Mouse (Mus musculus) lung, postnatal 36 days (tissue): Measurements from ENCODE around the gene 1700012P22Rik.
A peak's percentile ranks its signal among the peaks of the same experiment; 100 is the strongest.

Experiments used
- DNase-seq: peaks from one replicate; pipeline ENCODE4 v3.0.0; 2022; ENCODE audit warnings: mixed read lengths

The 1700012P22Rik gene

DNA sequence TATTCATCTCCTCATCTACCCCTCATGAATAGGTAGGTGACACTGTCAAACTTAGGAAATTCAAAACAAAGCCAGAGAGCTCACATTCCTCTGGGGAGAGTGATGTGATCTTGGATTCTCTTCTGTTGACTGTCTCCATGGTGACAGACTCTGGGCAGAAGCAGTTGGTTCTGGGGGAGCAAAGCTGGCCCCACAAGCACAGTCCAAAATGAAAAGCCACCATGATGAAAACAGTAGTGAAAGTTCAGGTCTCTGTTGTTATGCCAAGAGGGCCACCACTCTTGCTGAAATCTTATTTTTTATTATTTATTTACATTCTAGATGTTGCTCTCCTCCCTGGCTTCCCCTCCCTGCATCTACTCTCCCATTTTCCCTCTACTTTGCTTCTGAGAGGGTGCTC is at the start of gene 1700012P22Rik:
1700012P22Rik (minus strand) TSS at position 101 of the 400 bp plus-strand sequence.
- no peak for DNase-seq

GRCm38 (mm10) chr4:144468091-144468490 is 29.5 kb upstream of the 1700012P22Rik start:
- no peak for DNase-seq

DNA sequence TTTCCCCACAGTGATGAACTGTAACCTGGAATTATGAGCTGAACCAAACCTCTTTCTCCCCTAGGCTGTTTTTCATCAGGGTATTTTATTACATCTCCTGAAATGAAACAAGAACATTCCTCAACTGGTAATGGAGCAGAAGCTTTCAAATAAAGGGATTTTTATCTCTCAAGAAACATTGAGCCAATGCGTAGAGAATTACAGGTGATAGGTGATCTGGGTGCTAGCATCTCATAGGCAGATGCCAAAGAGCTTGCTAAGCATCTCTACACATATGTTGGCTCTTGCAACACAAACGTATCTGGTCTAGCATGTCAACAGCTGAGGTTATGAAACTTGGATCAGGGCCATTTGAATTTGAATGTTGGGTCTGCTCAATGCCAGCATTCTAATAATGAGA is 26.6 kb upstream of the 1700012P22Rik start:
- no peak for DNase-seq

GRCm38 (mm10) chr4:144463656-144464055 is 25.1 kb upstream of the 1700012P22Rik start, which contains the start of gene Aadacl3:
Aadacl3 (minus strand) TSS chr4:144463756.
- no peak for DNase-seq

GRCm38 (mm10) chr4:144453217-144453616 is 14.6 kb upstream of the 1700012P22Rik start, which contains the start of gene Gm9944:
Gm9944 (minus strand) TSS chr4:144453317.
- no peak for DNase-seq

DNA sequence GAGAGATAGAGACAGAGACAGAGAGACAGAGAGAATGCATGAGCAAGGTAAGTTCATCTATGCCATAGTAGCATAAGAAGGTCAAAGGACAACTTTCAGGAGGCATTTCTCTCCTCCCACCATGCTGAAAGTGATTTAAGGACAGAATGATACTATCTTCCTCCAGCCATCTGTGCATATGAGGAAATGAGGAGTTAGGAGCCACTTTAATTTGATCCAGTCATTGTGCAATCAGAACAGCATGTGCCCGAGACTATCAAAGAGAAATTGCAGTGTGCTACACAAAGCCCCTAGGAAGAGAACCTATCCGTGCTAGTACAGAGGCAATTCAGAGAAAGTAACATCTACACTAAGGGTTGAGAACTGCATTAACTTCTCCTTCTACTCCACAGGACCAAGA is 10.0 kb upstream of the 1700012P22Rik start:
- DNase-seq: no peak

DNA sequence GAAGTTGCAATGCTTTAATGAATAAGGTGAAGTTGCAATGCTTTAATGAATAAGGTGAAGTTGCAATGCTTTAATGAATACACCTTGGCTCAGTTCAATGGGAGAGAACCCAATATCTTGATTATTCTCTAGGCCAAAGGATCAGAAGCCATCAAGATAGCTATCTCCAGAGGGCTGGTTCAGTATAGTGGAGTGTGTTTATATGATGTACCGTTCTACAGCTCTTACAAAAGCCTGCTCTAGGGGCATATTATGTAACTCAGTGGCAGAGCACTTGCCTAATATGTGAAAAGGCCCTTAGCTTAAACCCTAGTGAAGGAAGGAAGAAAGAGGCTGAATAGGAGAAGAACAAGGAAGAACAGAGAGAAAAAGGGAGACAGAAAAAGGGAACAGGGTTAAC is 3.0 kb upstream of the 1700012P22Rik start:
- no peak for DNase-seq

DNA sequence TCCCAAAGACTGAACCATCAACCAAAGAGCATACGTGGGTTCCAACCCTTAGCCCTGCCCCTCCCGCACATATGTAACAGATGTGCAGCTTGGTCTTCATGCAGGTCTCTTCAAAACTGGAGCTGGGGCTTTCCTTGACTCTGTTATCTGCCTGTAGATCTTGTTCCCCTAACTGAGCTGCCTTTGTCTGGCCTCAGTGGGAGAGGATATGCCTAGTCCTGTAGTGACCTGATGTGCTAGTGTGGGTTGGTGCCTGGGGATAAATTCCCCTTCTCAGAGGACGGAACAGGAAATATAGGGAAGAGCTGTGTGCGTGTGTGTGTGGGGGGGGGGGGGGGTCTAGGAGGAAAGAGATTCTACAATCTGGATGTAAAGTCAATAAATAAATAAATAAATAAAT is 2.5 kb upstream of the 1700012P22Rik start:
- DNase-seq: no peak

DNA sequence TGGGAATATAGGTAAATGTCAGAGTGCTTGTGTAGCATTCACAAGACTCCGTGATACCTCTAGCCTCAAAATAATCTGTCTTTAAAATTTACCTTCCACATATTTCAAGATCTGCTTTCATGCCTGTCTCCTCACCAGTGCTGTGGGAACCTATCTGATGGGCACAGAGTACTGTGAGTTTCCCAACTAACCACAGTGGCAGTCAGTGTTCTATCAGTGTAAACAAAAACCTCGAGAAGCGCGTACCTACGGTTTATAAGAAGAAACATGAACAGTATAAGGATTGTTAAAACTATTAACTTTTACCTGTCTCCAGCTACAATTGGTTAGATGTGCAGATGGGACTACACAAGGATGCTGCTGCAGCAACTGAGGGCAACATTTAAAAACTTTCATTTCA is 5.4 kb downstream of the 1700012P22Rik start:
- no peak for DNase-seq

DNA sequence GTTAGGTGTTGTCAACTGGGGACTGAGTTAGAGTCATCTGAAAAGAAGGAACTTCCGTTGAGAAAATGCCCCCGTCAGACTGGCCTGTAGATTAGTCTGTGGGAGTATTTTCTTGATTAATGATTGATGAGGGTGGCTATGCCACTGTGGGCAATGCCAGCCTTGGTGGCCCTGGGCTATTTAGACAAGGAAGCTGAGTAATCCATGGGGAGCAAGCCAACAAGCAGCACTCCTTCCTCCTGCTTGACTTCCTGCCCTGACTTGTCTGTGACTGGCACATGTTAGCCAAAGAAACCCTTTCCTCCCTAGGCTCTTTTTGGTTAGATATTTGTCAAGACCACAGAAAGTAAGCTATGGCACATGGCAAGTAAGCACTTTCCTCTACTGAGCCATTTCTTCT is 7.8 kb downstream of the 1700012P22Rik start:
- DNase-seq: no peak

DNA sequence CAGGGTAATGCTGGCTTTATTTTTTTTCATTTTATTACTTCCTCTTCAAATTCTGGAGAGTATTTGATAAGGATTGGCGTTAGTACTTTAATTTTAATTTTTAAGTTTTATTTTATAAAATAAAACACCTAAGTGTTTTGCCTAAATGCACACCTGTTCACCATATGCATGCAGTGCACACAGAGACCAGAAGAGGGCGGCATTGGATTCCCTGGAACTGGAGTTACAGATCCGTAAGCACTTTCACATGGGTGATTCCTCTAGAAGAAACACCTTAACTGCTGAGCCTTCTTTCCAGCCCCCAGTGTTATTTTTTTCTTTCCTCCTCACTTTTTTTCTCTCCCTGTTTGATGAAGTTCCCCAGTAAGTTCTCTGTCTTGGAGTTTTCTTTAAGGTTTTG is 9.7 kb downstream of the 1700012P22Rik start:
- DNase-seq: peak; percentile 47

GRCm38 (mm10) chr4:144424590-144424989 is 14.0 kb downstream of the 1700012P22Rik start:
- no peak for DNase-seq

DNA sequence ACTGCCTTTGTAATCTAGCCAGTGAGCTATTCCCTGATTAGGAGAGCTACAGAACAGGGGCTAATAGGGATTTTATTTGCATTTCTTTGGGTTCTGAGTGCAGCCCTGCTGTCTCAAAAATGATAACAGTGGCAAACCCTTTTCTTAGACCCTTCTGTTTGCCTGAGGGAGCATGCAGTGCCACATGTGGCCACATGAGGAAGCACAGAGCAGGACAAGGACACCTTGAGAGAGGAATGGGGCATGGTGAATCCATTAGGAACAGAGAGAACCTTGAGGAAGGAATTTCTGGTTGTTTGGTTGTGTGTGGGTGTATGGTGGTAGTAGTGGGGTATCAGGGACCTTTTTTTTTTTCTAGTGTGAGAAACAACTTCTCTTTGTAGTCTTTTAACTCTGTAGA is 17.9 kb downstream of the 1700012P22Rik start:
- no peak for DNase-seq

DNA sequence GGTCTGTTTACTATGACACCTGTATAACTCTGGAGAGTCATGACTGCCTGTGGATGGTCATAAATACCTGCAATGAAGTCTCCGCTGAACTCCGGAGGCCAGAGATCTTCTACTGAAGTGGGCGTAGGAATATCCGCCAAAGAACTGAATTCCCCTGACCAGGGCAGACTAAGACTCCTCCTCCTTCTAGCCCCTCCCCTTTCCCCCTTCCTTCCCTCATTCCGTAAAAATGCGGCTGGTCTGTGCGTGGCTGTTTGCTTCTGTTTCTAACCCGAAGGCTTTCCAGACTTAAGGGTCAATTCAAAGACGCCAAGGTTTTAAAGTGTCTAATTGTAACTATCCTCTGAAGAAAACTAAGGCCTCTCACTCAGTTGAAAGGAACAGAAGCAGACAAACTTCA is 30.3 kb downstream of the 1700012P22Rik start, which contains the start of gene Pramef12:
Pramef12 (minus strand) TSS at position 175 of the 400 bp plus-strand sequence.
- DNase-seq: no peak

GRCm38 (mm10) chr4:144406261-144406660 is 32.3 kb downstream of the 1700012P22Rik start:
- DNase-seq: no peak

- DNase-seq: peak; percentile 51
These were observed 34.0 kb downstream of the 1700012P22Rik start for GRCm38 (mm10) chr4:144404456-144405086.

GRCm38 (mm10) chr4:144402712-144403111 is 35.9 kb downstream of the 1700012P22Rik start:
- no peak for DNase-seq

GRCm38 (mm10) chr4:144396316-144396715 is 42.3 kb downstream of the 1700012P22Rik start:
- no peak for DNase-seq

- DNase-seq: no peak
These were observed 60.7 kb downstream of the 1700012P22Rik start, which contains the start of gene Pramef20 for GRCm38 (mm10) chr4:144377911-144378310. Pramef20 (minus strand) TSS chr4:144377933.
